Mouse (Mus musculus): ENCODE data around the gene Rgs7bp.

- TF ChIP-seq CTCF (IDR thresholded peaks at IDR 0.05; ENCODE audit: low read depth, low read length): no peak
- no peak for TF ChIP-seq GATA1 (IDR thresholded peaks at IDR 0.05; ENCODE audit: borderline replicate concordance, low read length)
- no peak for TF ChIP-seq TAL1 (conservative IDR thresholded peaks at IDR 0.05; ENCODE audit: low read depth, low read length)
- no peak for TF ChIP-seq GATA2 (IDR thresholded peaks at IDR 0.05; ENCODE audit: borderline replicate concordance, low read depth, low read length)
These were observed 52.4 kb downstream of the Rgs7bp start for GRCm38 (mm10) chr13:105002132-105002830.

All from G1E (cell line).